Mouse (Mus musculus) myocyte (in vitro differentiated cells): ENCODE results near the gene Tenm2. TPM values are rescaled to one million over a fixed set of nuclear protein-coding genes. Genes with fewer than 3 reads are reported as not detected.
A peak's percentile ranks its signal among the peaks of the same experiment; 100 is the strongest.

Experiments
- H3K27me3 ChIP-seq: one replicate; pipeline ENCODE4 v1.6.1; 2011; ENCODE audit not compliant: control insufficient read depth, insufficient read depth, insufficient read length
- H3K36me3 ChIP-seq: one replicate; pipeline ENCODE4 v1.6.1; 2011; ENCODE audit not compliant: control insufficient read depth, insufficient read depth
- H3K4me2 ChIP-seq: one replicate; pipeline ENCODE4 v1.6.1; 2011; ENCODE audit warnings: low read depth, control low read depth
- H3K4me3 ChIP-seq: one replicate; pipeline ENCODE4 v1.5.1; 2011; ENCODE audit warnings: mild to moderate bottlenecking, control low read depth, moderate library complexity
- H3K79me2 ChIP-seq: one replicate; pipeline ENCODE4 v1.6.1; 2011; ENCODE audit not compliant: control insufficient read depth, insufficient read depth
- H3ac ChIP-seq: one replicate; pipeline ENCODE4 v1.6.1; 2011; ENCODE audit not compliant: control insufficient read depth, insufficient read length
- CEBPB ChIP-seq: IDR thresholded peaks from 2 replicates; pipeline ENCODE4 v1.6.1; 2011; ENCODE audit warnings: mild to moderate bottlenecking, moderate library complexity; ENCODE audit not compliant: poor library complexity, insufficient read depth, severe bottlenecking
- E2F4 ChIP-seq: IDR thresholded peaks from one replicate; pipeline ENCODE4 v1.6.1; 2011; ENCODE audit warnings: mild to moderate bottlenecking, control low read depth, moderate library complexity; ENCODE audit not compliant: insufficient read depth
- MAX ChIP-seq: IDR thresholded peaks from one replicate; pipeline ENCODE4 v1.6.1; 2011; ENCODE audit warnings: low read depth, mild to moderate bottlenecking, control low read depth
- MYOD1 ChIP-seq, 3 experiments: IDR thresholded peaks; one replicate each; pipeline ENCODE4 v1.6.1; 2011; ENCODE audit warnings: control low read depth in 2 of 3, low read depth in 2 of 3, mild to moderate bottlenecking in 2 of 3, moderate library complexity in 1 of 3; ENCODE audit not compliant: insufficient read length in 2 of 3, control insufficient read depth in 1 of 3
- MYOG ChIP-seq, 3 experiments: IDR thresholded peaks; one replicate each; pipeline ENCODE4 v1.6.1; 2011; ENCODE audit warnings: control low read depth in 2 of 3, low read depth in 2 of 3, mild to moderate bottlenecking in 2 of 3; ENCODE audit not compliant: insufficient read length in 2 of 3, control insufficient read depth in 1 of 3, insufficient read depth in 1 of 3
- POLR2A ChIP-seq: IDR thresholded peaks from one replicate; pipeline ENCODE4 v1.6.1; 2011; ENCODE audit warnings: low read depth, mild to moderate bottlenecking, control low read depth, moderate library complexity; ENCODE audit not compliant: insufficient read length
- POLR2AphosphoS2 ChIP-seq: IDR thresholded peaks from one replicate; pipeline ENCODE4 v1.6.1; 2011; ENCODE audit warnings: low read depth, control low read depth; ENCODE audit not compliant: insufficient read length
- REST ChIP-seq: IDR thresholded peaks from one replicate; pipeline ENCODE4 v1.6.1; 2011; ENCODE audit warnings: mild to moderate bottlenecking, control low read depth, moderate library complexity; ENCODE audit not compliant: insufficient read depth, insufficient read length
- SRF ChIP-seq: IDR thresholded peaks from one replicate; pipeline ENCODE4 v1.6.1; 2011; ENCODE audit warnings: low read depth; ENCODE audit not compliant: control insufficient read depth, insufficient read length
- TCF12 ChIP-seq: IDR thresholded peaks from one replicate; pipeline ENCODE4 v1.6.1; 2011; ENCODE audit warnings: mild to moderate bottlenecking, control low read depth; ENCODE audit not compliant: poor library complexity, insufficient read depth, severe bottlenecking
- TCF3 ChIP-seq: IDR thresholded peaks from one replicate; pipeline ENCODE4 v1.6.1; 2011; ENCODE audit warnings: low read depth, control low read depth; ENCODE audit not compliant: insufficient read length
- USF1 ChIP-seq: IDR thresholded peaks from one replicate; pipeline ENCODE4 v1.6.1; 2011; ENCODE audit warnings: low read depth, mild to moderate bottlenecking, control low read depth, moderate library complexity
- polyA plus RNA-seq: library from polyadenylated mRNA; unstranded; fragments of >200 nt; fragmentation: generic; extraction: Trizol; gene quantifications from one replicate; pipeline ENCODE4 v1.2.1, GENCODE M21; 2012; ENCODE audit warnings: missing spikeins

The Tenm2 gene
- polyA plus RNA-seq, 1 experiment, result 0.28 TPM

DNA sequence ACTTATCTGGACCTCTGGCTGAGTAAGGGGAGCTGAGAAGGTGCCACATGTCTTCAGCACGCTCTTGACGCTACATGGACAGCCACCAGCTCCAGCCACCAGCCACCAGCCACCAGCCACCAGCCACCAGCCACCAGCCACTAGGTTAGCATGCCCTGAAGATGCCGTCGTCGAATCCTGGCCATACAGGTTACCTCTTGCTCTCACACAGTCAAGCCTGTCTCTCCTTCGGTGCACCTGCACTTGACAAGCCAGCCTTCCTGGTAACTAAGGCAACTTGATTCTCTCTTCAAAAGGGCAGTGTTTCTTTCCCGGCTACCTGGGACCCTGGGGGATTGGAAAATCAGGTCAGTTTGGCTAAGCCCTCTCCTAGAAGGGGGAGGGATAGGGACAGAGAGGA is 1262.6 kb downstream of the Tenm2 start:
- Histone ChIP-seq H3K79me2 (no peaks in the 10 kb centered on the region), H3K27me3 (no peaks in the 10 kb centered on the region), H3ac (no peak overlapping the region), H3K36me3 (no peaks in the 10 kb centered on the region), H3K4me3 (no peak overlapping the region), H3K4me2 (no peak overlapping the region)
- TF ChIP-seq MYOD1 (IDR thresholded peaks at IDR 0.05; ENCODE audit: control insufficient read depth in 1 of 3, insufficient read length in 2 of 3, low read depth in 2 of 3) (no peak), TCF12 (no peak), MYOG (IDR thresholded peaks at IDR 0.05; ENCODE audit: control insufficient read depth in 1 of 3, insufficient read depth in 1 of 3, insufficient read length in 2 of 3, low read depth in 2 of 3) (no peak), USF1 (no peak)

DNA sequence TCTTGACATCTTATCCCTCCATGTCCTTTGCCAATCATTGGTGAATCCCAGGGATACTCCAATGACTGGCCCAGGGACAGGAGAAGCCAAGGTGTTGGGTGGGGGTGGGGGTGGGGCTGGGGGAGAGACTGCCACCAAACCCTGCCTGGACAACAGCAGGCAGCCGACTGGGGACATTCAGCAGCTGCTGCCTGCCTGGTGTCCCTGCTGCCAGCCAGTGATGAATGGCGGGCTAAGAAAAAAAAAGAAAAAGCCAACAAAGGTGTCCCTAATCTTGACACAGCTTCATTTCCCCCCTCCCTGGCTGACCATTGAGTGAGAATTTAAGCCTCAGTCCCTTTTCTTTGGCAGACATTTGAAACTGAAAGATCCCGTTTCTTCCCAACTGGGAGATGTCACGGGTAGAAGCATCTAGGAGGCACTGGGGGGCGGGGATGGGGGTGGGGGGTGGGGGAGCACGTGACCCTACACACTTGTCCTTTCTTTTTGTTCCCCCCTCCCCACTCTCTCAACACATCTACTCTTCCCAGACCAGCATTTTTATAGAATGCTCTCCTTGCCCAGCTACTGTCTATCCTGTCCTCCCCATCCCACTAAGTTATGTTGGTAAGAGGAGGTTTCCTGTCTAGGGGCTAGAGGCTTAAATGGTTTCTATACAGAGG is 1263.4 kb downstream of the Tenm2 start:
- Histone ChIP-seq H3K27me3 (no peaks in the 10 kb centered on the region), H3K79me2 (no peaks in the 10 kb centered on the region), H3K36me3 (no peaks in the 10 kb centered on the region), H3ac (no peak overlapping the region), H3K4me3 (no peak overlapping the region), H3K4me2 (no peak overlapping the region)
- TF ChIP-seq POLR2A, result no peak
- no peak for TF ChIP-seq MYOD1 (IDR thresholded peaks at IDR 0.05; ENCODE audit: control insufficient read depth in 1 of 3, insufficient read length in 2 of 3, low read depth in 2 of 3)
- TF ChIP-seq TCF12, result no peak
- TF ChIP-seq CEBPB, result no peak
- no peak for TF ChIP-seq SRF
- TF ChIP-seq USF1, result no peak
- TF ChIP-seq MAX, result no peak
- no peak for TF ChIP-seq MYOG (IDR thresholded peaks at IDR 0.05; ENCODE audit: control insufficient read depth in 1 of 3, insufficient read depth in 1 of 3, insufficient read length in 2 of 3, low read depth in 2 of 3)
- TF ChIP-seq REST, result no peak
- TF ChIP-seq E2F4, result no peak
- no peak for TF ChIP-seq POLR2AphosphoS2
- no peak for TF ChIP-seq TCF3

DNA sequence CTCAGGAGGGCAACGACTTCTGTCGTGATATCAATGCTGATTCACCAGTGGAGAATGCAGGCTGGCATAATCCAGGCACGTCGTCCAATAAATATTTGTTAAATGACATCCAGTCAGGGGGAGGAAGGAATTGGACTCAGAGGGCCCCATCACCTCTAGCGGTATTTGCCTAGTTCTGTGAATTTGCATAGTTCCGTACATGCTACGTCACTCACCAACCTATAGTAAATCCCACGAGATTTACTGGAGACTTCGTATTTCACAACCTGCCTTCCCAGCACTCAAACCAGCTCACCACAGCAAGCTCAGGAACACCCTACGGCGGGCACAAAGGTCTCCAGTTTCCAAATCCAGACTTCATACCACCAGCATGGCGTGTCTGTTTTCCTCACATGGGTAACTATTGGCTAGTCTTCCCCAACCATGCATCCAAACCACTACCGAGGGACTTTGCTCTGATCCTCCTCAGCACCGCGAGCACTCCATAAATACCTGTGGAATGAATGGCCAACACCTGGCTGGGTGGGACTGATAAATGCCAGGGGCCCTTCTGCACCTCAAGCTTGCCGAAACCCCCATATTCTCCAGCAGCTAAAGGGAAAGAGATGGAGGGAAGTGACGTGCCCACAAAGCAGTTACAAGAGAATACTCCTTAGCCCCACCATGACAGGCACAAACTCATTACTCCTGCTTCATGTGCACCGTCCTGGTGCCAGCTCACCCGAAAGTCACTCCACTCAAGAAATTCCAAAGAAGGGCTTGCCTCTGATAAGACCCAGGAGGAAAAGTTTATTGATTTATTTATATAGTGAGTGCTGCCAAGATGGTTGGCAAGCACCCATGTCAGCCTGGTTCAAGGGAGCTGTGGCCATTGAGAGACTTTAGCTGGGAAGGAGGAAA is 1264.7 kb downstream of the Tenm2 start:
- Histone ChIP-seq H3K79me2 (no peaks in the 10 kb centered on the region), H3K36me3 (no peaks in the 10 kb centered on the region), H3ac (no peak overlapping the region), H3K4me2 (peak overlapping the region; percentile 60), H3K4me3 (no peak overlapping the region), H3K27me3 (no peaks in the 10 kb centered on the region)
- TF ChIP-seq CEBPB (no peak), MAX (no peak), SRF (no peak), TCF12 (no peak), POLR2A (no peak), USF1 (no peak), REST (no peak), MYOD1 (IDR thresholded peaks at IDR 0.05; ENCODE audit: control insufficient read depth in 1 of 3, insufficient read length in 2 of 3, low read depth in 2 of 3) (no peak), E2F4 (no peak), MYOG (IDR thresholded peaks at IDR 0.05; ENCODE audit: control insufficient read depth in 1 of 3, insufficient read depth in 1 of 3, insufficient read length in 2 of 3, low read depth in 2 of 3) (no peak), POLR2AphosphoS2 (no peak), TCF3 (no peak)

DNA sequence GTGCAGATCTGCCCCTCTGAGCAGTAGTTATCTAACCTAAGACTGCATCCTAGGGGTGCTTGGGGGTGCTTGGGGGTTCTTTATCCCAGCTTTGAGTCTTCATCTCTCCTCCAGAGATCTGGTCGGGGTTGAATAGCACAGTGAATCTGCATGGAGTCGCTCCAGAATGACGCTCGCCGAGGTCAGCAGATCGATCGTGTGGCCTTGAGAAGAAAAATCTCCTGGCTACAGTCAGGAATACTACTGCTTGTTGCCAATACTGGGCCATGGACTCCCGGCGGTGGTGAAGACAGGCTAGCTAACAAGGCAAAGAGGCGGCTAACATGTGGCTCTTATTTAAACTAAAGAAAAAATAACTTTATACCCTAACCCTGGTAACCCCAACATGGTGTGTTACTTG is 1267.5 kb downstream of the Tenm2 start:
- TF ChIP-seq POLR2A (no peak), TCF3 (no peak), MYOG (IDR thresholded peaks at IDR 0.05; ENCODE audit: control insufficient read depth in 1 of 3, insufficient read depth in 1 of 3, insufficient read length in 2 of 3, low read depth in 2 of 3) (no peak), MYOD1 (IDR thresholded peaks at IDR 0.05; ENCODE audit: control insufficient read depth in 1 of 3, insufficient read length in 2 of 3, low read depth in 2 of 3) (no peak), POLR2AphosphoS2 (no peak), TCF12 (no peak), E2F4 (no peak), MAX (no peak)

More for the DNA sequence above, 1267.5 kb downstream of the Tenm2 start:
- H3K79me2 ChIP-seq, result no peaks in the 10 kb centered on the region
- no peak overlapping the region for H3K4me3 ChIP-seq
- H3K36me3 ChIP-seq, result no peaks in the 10 kb centered on the region
- H3ac ChIP-seq, result no peak overlapping the region
- no peaks in the 10 kb centered on the region for H3K27me3 ChIP-seq
- no peak overlapping the region for H3K4me2 ChIP-seq
